Mouse (Mus musculus) ES-Bruce4 (cell line): ENCODE data around the gene 4930590J08Rik.

ENCODE experiments used
- CTCF ChIP-seq: IDR thresholded peaks from one replicate; pipeline ENCODE4 v1.8.1; 2011; ENCODE audit warnings: low read depth, low read length
- POLR2A ChIP-seq: IDR thresholded peaks from one replicate; pipeline ENCODE4 v1.8.1; 2011; ENCODE audit warnings: low read length; ENCODE audit not compliant: insufficient read depth

DNA sequence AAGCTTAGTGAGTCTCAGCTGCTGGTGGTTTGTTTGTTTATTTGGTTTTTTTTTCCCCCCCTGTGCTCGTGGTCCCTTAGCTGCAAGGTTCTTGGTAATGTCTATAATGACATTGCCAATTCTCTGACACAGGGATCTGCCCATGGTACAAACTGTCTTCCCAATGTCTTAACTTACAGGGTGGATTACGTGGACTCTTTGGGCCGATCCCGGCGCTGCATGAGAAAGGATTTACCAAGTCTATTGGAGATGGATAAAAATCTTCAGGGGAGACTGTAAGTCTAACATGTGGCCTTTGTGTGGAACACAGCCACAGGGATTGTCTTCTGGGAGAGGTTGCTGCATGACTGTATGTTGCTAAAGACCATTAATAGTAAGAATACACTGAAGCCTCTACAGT, 12.0 kb upstream of the 4930590J08Rik start:
- TF ChIP-seq CTCF (no peak), POLR2A (no peak)
